Mouse (Mus musculus): ENCODE results near the gene Psmd12.

DNA sequence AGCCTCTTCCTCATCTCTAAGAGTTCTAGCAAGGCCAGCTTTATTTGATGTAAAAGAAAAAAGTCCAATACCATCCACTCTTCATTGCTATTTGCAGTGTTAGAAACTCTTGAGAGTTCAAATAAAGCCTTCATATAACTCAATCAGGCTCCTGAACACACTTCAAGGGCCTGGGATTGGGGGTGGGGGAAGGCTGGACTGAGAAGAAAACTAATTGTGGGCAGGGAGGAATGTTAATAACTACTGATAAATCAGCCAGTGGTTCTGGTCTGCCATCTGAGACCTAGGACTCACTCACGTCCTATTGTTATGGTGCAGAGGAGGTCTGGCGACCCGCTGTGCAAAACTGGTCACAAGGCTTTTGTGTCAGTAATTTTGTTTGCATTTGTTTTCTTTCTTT lies 48.3 kb downstream of the Psmd12 start:
- TF ChIP-seq CTCF (IDR thresholded peaks at IDR 0.05; ENCODE audit: low read depth) = no peak
- TF ChIP-seq EP300 (IDR thresholded peaks at IDR 0.05; ENCODE audit: low read depth) = no peak
